Mouse (Mus musculus) C2C12 (cell line): ENCODE data around the gene Nit1.

ENCODE experiments used
- CEBPB ChIP-seq: IDR thresholded peaks from one replicate; pipeline ENCODE4 v1.6.1; 2011; ENCODE audit warnings: low read depth, mild to moderate bottlenecking, control low read depth, moderate library complexity
- CTCF ChIP-seq: IDR thresholded peaks from one replicate; pipeline ENCODE4 v1.5.1; 2011; ENCODE audit not compliant: control insufficient read depth, insufficient read depth, insufficient read length
- MAX ChIP-seq: IDR thresholded peaks from one replicate; pipeline ENCODE4 v1.6.1; 2011; ENCODE audit warnings: mild to moderate bottlenecking, control low read depth
- MYOD1 ChIP-seq: IDR thresholded peaks from one replicate; pipeline ENCODE4 v1.6.1; 2011; ENCODE audit warnings: low read depth; ENCODE audit not compliant: control insufficient read depth, insufficient read length

GRCm38 (mm10) chr1:171387099-171387498 lies 41.7 kb upstream of the Nit1 start:
- TF ChIP-seq MYOD1 (no peak), CTCF (peak; percentile 15), MAX (no peak), CEBPB (no peak)
